Mouse (Mus musculus): ENCODE measurements around the gene Ccnk. TPM values are rescaled to one million over a fixed set of nuclear protein-coding genes. Genes with fewer than 3 reads are reported as not detected.
A peak's percentile ranks its signal among the peaks of the same experiment; 100 is the strongest.

Ccnk gene
- polyA plus RNA-seq (2012; ENCODE audit: insufficient read depth, low replicate concordance) = 98.5 and 113 TPM in 2 replicates

DNA sequence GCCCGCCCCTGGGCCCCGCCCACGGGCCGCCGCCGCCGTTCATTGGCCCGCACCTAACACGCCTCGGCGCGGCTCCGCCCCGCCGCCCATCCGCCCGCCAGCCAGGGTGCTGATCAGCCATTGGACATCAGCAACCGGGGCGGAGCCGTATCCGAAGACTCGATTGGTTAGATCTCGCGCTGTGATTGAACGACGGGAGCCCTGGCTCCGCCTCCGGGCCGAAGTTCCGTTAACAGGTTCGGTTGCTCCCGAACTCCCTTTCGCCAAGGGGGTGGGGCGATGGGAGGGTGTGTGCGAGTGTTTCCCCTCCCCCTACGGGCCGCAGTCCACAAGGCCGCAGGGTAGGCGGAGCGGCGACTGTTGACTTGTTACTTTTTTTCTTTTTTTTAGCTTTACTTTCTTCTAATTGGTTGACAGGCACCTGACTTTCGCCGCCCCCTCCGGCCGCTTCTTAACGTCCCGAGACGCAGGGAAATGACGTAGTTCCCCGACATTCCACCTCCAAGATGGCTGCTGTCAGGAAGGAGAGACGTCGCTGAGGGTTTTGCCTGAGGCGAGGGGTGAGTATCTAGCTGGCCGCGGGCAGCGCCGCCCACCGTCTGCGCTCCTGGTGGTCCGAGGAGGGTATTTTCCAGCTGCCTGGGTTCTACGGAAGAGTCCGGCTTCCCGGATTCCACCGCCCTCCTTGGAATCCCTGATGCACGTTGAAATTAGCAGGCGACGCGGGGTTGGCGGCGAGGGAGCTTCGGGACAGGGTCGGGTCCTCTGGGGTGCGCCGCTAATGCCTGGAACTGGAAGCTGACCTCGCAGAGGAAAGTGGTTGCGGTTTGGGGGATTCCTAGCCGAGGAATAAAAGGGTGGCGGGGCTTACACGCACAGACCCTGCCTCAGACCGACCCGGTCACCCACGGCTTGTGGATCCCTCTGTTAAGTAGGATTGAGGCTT is at the start of gene Ccnk:
Ccnk (plus strand) TSS at position 259 of the 946 bp plus-strand sequence.
- Histone ChIP-seq H3K27me3 (replicated peaks) (no peaks in the 10 kb centered on the region), H3K9me3 (no peaks in the 10 kb centered on the region), H3K36me3 (replicated peaks; ENCODE audit: low read length) (peaks cover 36% of the 10 kb centered on the region), H3K4me1 (peaks cover 54% of the 10 kb centered on the region), H3K4me3 (replicated peaks) (peak within 1 kb of the TSS; percentile 97)
- no peak for TF ChIP-seq FLI1 (IDR thresholded peaks at IDR 0.05; ENCODE audit: low read length)
- TF ChIP-seq GATA1 (IDR thresholded peaks at IDR 0.05; ENCODE audit: borderline replicate concordance, low read length) = no peak

DNA sequence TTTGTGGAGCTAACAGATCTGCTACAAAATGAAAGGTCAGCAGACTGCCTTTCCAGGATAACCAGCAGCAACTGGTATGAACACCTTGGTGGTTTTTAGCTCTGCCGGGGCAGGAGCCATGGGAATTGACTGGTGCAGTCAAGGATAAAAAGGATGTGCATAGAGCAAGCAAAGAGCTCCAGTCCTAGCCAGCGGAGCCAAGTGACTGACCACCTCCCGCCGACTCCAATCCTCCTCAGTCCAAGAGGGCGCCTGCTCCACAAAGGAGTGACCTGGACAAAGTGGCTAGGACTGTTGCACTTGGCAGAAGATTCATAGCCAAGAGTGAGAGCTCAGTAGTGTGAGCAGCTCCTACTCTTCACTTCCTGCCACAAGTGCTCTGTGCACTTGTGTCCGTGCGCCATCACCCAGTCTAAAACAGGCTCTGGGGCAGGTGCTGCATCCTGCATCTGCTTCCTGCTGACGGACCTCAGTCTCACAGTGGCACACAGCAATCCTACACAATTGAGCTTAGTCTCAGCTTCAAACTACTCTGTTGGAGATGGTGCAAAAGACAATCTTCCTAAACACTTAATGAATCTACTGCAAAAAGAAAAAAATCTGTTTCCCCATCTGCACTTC is 46.8 kb upstream of the Ccnk start:
- Histone ChIP-seq H3K27me3 (replicated peaks) (no peaks in the 10 kb centered on the region), H3K4me1 (peaks cover 33% of the 10 kb centered on the region), H3K4me3 (replicated peaks) (no peak overlapping the region), H3K36me3 (replicated peaks; ENCODE audit: low read length) (peaks cover 98% of the 10 kb centered on the region), H3K9me3 (peaks cover 9% of the 10 kb centered on the region; the same call in 1 of the 2 replicates)
- TF ChIP-seq GATA1 (IDR thresholded peaks at IDR 0.05; ENCODE audit: borderline replicate concordance, low read length) (no peak), FLI1 (IDR thresholded peaks at IDR 0.05; ENCODE audit: low read length) (no peak)

DNA sequence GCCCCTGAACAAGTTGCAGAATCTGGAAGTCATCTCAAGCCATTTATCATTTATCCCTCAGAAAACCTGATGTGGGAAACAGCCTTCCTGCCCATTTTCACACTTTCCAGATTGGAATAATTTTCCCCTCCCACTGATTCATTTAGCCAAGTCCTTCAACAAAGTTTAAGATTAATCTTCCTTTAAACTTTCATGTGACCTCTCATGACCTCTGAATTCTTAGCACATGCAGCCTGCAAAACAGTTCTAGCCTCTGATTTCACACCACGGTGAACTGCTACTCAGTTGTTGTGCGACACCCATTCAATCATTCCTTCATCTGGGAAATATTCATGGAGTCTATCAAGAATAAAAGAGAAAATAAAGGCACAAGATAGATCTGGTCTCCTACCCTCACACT is 46.2 kb upstream of the Ccnk start:
- Histone ChIP-seq H3K4me3 (replicated peaks) (no peak overlapping the region), H3K36me3 (replicated peaks; ENCODE audit: low read length) (peaks cover 98% of the 10 kb centered on the region), H3K9me3 (peaks cover 9% of the 10 kb centered on the region; the same call in 1 of the 2 replicates), H3K27me3 (replicated peaks) (no peaks in the 10 kb centered on the region), H3K4me1 (peaks cover 33% of the 10 kb centered on the region)
- TF ChIP-seq GATA1 (IDR thresholded peaks at IDR 0.05; ENCODE audit: borderline replicate concordance, low read length) = no peak
- TF ChIP-seq FLI1 (IDR thresholded peaks at IDR 0.05; ENCODE audit: low read length) = no peak

DNA sequence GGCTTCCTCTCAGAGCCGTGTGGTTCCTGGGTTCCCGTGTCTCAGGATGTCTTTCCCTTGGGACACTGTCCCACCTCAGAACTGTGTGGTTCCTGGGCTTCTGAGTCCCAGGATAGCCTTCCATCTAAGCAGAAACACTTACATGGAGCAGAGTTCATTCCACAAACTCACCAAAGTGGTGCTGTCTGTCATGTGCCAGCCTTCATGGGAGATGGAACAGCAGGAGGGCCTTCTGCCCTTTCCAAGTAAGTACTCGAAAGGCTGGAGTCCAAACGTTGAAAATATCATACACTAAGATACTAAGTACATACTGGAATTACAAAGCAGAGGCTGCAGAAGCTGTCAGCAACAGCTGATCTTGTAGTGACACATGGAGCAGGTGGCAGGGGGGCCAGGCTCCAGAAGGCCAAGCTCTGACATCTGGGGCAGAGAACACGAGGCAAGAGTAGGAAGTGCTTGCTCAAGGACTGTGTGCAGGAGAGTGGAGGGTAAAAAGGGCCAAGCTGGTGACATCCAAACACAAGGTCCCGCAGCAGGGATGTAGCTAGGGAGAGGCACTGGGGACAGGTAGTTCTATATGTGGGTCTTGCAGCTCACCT is 43.7 kb upstream of the Ccnk start:
- H3K27me3 ChIP-seq (replicated peaks) = no peaks in the 10 kb centered on the region
- peaks cover 94% of the 10 kb centered on the region for H3K36me3 ChIP-seq (replicated peaks; ENCODE audit: low read length)
- H3K4me3 ChIP-seq (replicated peaks) = no peak overlapping the region
- H3K4me1 ChIP-seq = peaks cover 41% of the 10 kb centered on the region
- TF ChIP-seq GATA1 (IDR thresholded peaks at IDR 0.05; ENCODE audit: borderline replicate concordance, low read length) (no peak), FLI1 (IDR thresholded peaks at IDR 0.05; ENCODE audit: low read length) (no peak)
- H3K9me3 ChIP-seq = peaks cover 2% of the 10 kb centered on the region; the same call in 1 of the 2 replicates

DNA sequence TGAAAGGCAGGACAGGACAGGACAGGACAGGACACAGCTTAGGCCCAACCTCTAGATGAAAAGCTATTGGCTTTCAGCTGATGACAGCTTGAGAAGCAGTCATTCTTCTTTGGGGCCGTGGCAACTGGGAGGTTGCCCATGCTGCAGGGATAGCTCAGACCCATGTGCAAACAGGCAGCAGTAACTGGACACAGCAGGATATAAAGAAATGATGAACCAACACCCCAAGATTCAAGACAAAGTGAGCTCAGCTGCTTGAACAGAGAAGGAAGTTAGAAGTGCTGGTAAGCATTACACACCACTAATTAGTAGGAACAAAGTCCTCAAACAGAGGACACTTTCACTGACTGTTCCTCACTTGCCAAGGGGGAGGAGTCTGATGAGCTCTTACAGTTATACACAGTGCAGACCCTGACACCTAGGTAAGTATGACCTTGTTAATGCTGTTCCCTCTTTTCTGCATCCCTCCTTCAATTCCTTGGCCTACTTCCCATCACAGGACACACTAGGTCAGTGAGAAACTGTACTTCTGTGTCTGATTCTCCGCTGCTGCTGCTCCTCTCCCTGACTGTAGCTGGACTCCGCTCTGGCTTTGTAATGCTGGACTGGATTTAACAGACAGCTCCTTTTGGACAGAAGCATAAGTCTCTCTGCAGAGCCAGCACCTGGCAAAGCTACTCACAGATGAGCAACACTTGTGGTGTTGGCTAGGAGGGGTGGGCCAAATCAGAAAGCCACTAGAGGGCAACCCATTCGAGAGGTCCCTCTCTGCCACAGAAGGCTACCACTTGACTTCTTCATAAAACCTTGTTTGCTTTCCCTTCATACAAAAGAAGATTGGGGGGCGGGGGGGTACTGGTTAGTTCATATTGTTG is 35.5 kb upstream of the Ccnk start:
- Histone ChIP-seq H3K4me1 (peaks cover 25% of the 10 kb centered on the region), H3K36me3 (replicated peaks; ENCODE audit: low read length) (peaks cover 87% of the 10 kb centered on the region), H3K9me3 (no peaks in the 10 kb centered on the region), H3K27me3 (replicated peaks) (no peaks in the 10 kb centered on the region), H3K4me3 (replicated peaks) (peak overlapping the region; percentile 57)
- TF ChIP-seq FLI1 (IDR thresholded peaks at IDR 0.05; ENCODE audit: low read length) (no peak), GATA1 (IDR thresholded peaks at IDR 0.05; ENCODE audit: borderline replicate concordance, low read length) (no peak)

DNA sequence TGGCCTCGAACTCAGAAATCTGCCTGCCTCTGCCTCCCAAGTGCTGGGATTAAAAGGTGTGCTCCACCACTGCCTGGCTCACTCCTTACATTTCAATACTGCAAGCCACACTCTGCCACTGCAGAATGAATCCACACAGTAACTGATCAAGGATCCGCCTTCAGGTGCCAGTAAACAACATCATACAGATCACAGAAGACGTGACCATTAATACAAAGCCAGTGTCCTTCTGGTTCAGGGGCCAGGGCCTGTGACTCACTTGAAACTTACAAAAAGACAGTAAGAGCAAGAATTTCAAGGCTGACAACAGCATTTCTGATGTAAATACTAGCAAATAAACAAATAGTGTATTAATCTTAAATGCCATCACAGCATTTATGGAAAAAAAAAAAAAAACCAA is 34.2 kb upstream of the Ccnk start:
- Histone ChIP-seq H3K9me3 (no peaks in the 10 kb centered on the region), H3K4me1 (peaks cover 22% of the 10 kb centered on the region), H3K27me3 (replicated peaks) (no peaks in the 10 kb centered on the region), H3K36me3 (replicated peaks; ENCODE audit: low read length) (peaks cover 90% of the 10 kb centered on the region), H3K4me3 (replicated peaks) (no peak overlapping the region)
- TF ChIP-seq FLI1 (IDR thresholded peaks at IDR 0.05; ENCODE audit: low read length) (no peak), GATA1 (IDR thresholded peaks at IDR 0.05; ENCODE audit: borderline replicate concordance, low read length) (no peak)

DNA sequence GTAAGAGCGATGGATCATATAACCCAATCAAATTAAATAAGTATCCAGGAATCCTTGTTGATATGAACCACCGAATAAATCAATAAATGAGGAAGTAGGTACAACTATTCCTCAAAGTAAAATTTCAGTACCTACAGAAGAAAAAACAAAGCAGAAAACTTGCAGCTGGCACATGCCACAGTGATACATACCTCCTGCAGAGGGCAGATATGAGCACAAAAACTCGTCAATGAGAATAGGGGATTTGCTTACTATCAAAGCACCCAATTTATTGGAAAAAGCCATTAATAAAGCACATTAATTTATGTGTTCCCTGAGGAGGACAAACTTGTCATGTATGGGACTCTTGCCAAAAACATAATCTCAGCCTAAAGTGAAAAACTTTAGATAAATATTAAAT is 29.6 kb upstream of the Ccnk start:
- Histone ChIP-seq H3K9me3 (no peaks in the 10 kb centered on the region), H3K27me3 (replicated peaks) (no peaks in the 10 kb centered on the region), H3K4me3 (replicated peaks) (no peak overlapping the region), H3K36me3 (replicated peaks; ENCODE audit: low read length) (peaks cover 99% of the 10 kb centered on the region), H3K4me1 (no peaks in the 10 kb centered on the region)
- TF ChIP-seq FLI1 (IDR thresholded peaks at IDR 0.05; ENCODE audit: low read length) (no peak), GATA1 (IDR thresholded peaks at IDR 0.05; ENCODE audit: borderline replicate concordance, low read length) (no peak)

DNA sequence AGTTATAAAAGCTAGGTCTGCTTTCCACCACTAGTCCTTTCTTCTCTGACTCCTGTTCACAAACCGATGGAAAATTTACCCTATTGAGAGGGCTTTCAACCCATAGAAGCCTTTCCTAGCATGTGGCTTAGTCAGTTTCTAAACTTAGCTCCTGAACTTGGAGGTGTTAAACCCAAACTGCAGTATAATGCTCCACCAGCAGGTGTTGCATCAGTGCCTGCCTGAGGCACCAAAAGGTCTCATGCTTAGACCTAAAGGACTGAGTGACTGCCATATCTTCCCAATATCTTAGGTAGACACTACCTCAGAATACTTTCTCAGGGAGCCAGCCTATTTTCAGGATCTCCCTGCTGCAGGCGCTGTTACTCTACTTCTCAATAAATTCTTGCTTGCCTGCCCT is 26.6 kb upstream of the Ccnk start:
- no peaks in the 10 kb centered on the region for H3K9me3 ChIP-seq
- H3K4me3 ChIP-seq (replicated peaks) = no peak overlapping the region
- TF ChIP-seq FLI1 (IDR thresholded peaks at IDR 0.05; ENCODE audit: low read length) (no peak), GATA1 (IDR thresholded peaks at IDR 0.05; ENCODE audit: borderline replicate concordance, low read length) (no peak)
- no peaks in the 10 kb centered on the region for H3K27me3 ChIP-seq (replicated peaks)
- H3K36me3 ChIP-seq (replicated peaks; ENCODE audit: low read length) = peaks cover 99% of the 10 kb centered on the region
- no peaks in the 10 kb centered on the region for H3K4me1 ChIP-seq

DNA sequence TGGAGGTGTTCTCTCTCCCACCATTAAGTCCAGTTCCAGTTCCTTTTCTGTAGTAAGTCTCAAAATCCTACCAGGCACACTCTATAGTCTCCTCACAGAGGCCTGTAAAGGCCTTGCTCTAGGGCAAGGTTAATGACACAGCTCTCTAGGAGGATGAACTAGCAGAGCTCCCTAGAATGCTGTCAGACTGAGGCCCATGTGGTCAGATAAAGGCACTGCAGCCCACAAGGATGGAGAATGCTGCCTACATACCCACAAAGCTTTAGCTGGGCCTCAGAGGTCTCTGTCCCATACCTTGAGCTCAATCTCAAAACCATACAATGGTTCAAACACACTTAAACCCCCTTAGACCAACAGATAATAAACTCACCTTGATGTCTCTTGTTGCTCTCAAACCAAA is 19.5 kb upstream of the Ccnk start:
- H3K9me3 ChIP-seq = no peaks in the 10 kb centered on the region
- H3K36me3 ChIP-seq (replicated peaks; ENCODE audit: low read length) = peaks cover 95% of the 10 kb centered on the region
- no peak overlapping the region for H3K4me3 ChIP-seq (replicated peaks)
- TF ChIP-seq GATA1 (IDR thresholded peaks at IDR 0.05; ENCODE audit: borderline replicate concordance, low read length) = no peak
- no peak for TF ChIP-seq FLI1 (IDR thresholded peaks at IDR 0.05; ENCODE audit: low read length)
- H3K27me3 ChIP-seq (replicated peaks) = no peaks in the 10 kb centered on the region
- H3K4me1 ChIP-seq = peaks cover 35% of the 10 kb centered on the region
